Mouse (Mus musculus): ENCODE data around the gene Mcur1. TPM values are rescaled to one million over a fixed set of nuclear protein-coding genes. Genes with fewer than 3 reads are reported as not detected.

Mcur1 gene
- total RNA-seq, 1 experiment, result 2.0 TPM

GRCm38 (mm10) chr13:43512736-43513135, 47.3 kb downstream of the Mcur1 start:
- Histone ChIP-seq H3K36me3 (ENCODE audit: control insufficient read depth, insufficient read depth, low read length, poor library complexity, severe bottlenecking) (no peaks in the 10 kb centered on the region), H3K4me3 (ENCODE audit: insufficient read depth in 1 of 2, low read depth in 1 of 2, low read length in 2 of 2, poor library complexity in 1 of 2, severe bottlenecking in 1 of 2) (no peak overlapping the region), H3K27ac (ENCODE audit: insufficient read depth, low read depth, low read length, poor library complexity, severe bottlenecking) (no peak overlapping the region), H3K9me3 (ENCODE audit: control insufficient read depth, insufficient read depth, low read depth, low read length) (no peaks in the 10 kb centered on the region), H3K9ac (ENCODE audit: insufficient read depth, low read depth, low read length, poor library complexity, severe bottlenecking) (no peak overlapping the region), H3K4me1 (ENCODE audit: control insufficient read depth in 2 of 2, insufficient read depth in 2 of 2, low read length in 2 of 2, poor library complexity in 1 of 2) (peaks cover 1 to 7% of the 10 kb centered on the region in 2 experiments; a peak in 2 of 4 replicates)
- in situ Hi-C loops (cut with MboI; ENCODE audit: low sequenced_read_pairs in 2 of 2, unreplicated experiment in 2 of 2), result no loop called here
- no peak for DNase-seq (ENCODE audit: low read depth, low spot score)
- no peak for TF ChIP-seq ZC3H11A (IDR thresholded peaks at IDR 0.05; ENCODE audit: borderline replicate concordance, low read depth, low read length)
- no peak for TF ChIP-seq HCFC1 (IDR thresholded peaks at IDR 0.05; ENCODE audit: borderline replicate concordance, insufficient read depth, low read length)
- TF ChIP-seq ZNF384 (IDR thresholded peaks at IDR 0.05; ENCODE audit: low read depth, low read length), result no peak
- TF ChIP-seq CHD2 (IDR thresholded peaks at IDR 0.05; ENCODE audit: low read depth, low read length), result no peak
- TF ChIP-seq MAFK (IDR thresholded peaks at IDR 0.05; ENCODE audit: insufficient read depth, low read depth, low read length), result no peak

DNA sequence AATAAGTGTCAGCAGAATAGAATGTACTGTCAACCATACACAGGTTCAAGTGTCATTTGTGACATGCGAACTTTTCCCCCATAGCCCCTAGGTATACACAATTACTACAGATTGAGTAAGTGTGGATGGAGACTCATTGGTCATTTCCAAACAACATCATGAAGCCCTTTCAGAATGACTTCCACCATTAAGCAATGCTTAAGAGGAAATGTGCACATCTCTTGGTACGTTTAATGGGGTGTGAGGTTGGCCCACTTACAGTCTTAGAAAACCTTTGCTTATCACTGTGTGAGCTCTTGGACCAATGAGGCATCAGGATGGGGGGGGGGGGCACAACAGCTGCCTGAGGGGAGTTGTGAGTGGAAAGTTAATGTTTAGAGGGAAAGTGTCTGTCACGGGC, 54.2 kb downstream of the Mcur1 start:
- TF ChIP-seq MAFK (IDR thresholded peaks at IDR 0.05; ENCODE audit: insufficient read depth, low read depth, low read length) (no peak), CHD2 (IDR thresholded peaks at IDR 0.05; ENCODE audit: low read depth, low read length) (no peak), HCFC1 (IDR thresholded peaks at IDR 0.05; ENCODE audit: borderline replicate concordance, insufficient read depth, low read length) (no peak)
- H3K9me3 ChIP-seq (ENCODE audit: control insufficient read depth, insufficient read depth, low read depth, low read length), result no peaks in the 10 kb centered on the region
- peaks cover under 1 to 5% of the 10 kb centered on the region in 2 experiments; a peak in 3 of 4 replicates for H3K4me1 ChIP-seq (ENCODE audit: control insufficient read depth in 2 of 2, insufficient read depth in 2 of 2, low read length in 2 of 2, poor library complexity in 1 of 2)
- in situ Hi-C loops (cut with MboI; ENCODE audit: low sequenced_read_pairs in 2 of 2, unreplicated experiment in 2 of 2), result no loop called here
- no peak overlapping the region for H3K9ac ChIP-seq (ENCODE audit: insufficient read depth, low read depth, low read length, poor library complexity, severe bottlenecking)
- no peaks in the 10 kb centered on the region for H3K36me3 ChIP-seq (ENCODE audit: control insufficient read depth, insufficient read depth, low read length, poor library complexity, severe bottlenecking)
- DNase-seq (ENCODE audit: low read depth, low spot score), result no peak
- no peak overlapping the region for H3K27ac ChIP-seq (ENCODE audit: insufficient read depth, low read depth, low read length, poor library complexity, severe bottlenecking)
- H3K4me3 ChIP-seq (ENCODE audit: insufficient read depth in 1 of 2, low read depth in 1 of 2, low read length in 2 of 2, poor library complexity in 1 of 2, severe bottlenecking in 1 of 2), result no peak overlapping the region

- TF ChIP-seq ZC3H11A (IDR thresholded peaks at IDR 0.05; ENCODE audit: borderline replicate concordance, low read depth, low read length) (no peak), CHD2 (IDR thresholded peaks at IDR 0.05; ENCODE audit: low read depth, low read length) (no peak), HCFC1 (IDR thresholded peaks at IDR 0.05; ENCODE audit: borderline replicate concordance, insufficient read depth, low read length) (no peak), ZNF384 (IDR thresholded peaks at IDR 0.05; ENCODE audit: low read depth, low read length) (no peak), MAFK (IDR thresholded peaks at IDR 0.05; ENCODE audit: insufficient read depth, low read depth, low read length) (no peak)
- no peak for DNase-seq (ENCODE audit: low read depth, low spot score)
- Histone ChIP-seq H3K9ac (ENCODE audit: insufficient read depth, low read depth, low read length, poor library complexity, severe bottlenecking) (peak overlapping the region; percentile 67), H3K4me3 (ENCODE audit: insufficient read depth in 1 of 2, low read depth in 1 of 2, low read length in 2 of 2, poor library complexity in 1 of 2, severe bottlenecking in 1 of 2) (peak overlapping the region; percentile 35 to 44; a peak in 2 of 4 replicates), H3K36me3 (ENCODE audit: control insufficient read depth, insufficient read depth, low read length, poor library complexity, severe bottlenecking) (no peaks in the 10 kb centered on the region), H3K4me1 (ENCODE audit: control insufficient read depth in 2 of 2, insufficient read depth in 2 of 2, low read length in 2 of 2, poor library complexity in 1 of 2) (peaks cover 7 to 8% of the 10 kb centered on the region in 2 experiments; a peak in 3 of 4 replicates), H3K27ac (ENCODE audit: insufficient read depth, low read depth, low read length, poor library complexity, severe bottlenecking) (no peak overlapping the region), H3K9me3 (ENCODE audit: control insufficient read depth, insufficient read depth, low read depth, low read length) (no peaks in the 10 kb centered on the region)
- in situ Hi-C loops (cut with MboI; ENCODE audit: low sequenced_read_pairs in 2 of 2, unreplicated experiment in 2 of 2), result no loop called here
These were observed 56.6 kb downstream of the Mcur1 start for GRCm38 (mm10) chr13:43503395-43503850.

- Histone ChIP-seq H3K27ac (ENCODE audit: insufficient read depth, low read depth, low read length, poor library complexity, severe bottlenecking) (no peak overlapping the region), H3K4me3 (ENCODE audit: insufficient read depth in 1 of 2, low read depth in 1 of 2, low read length in 2 of 2, poor library complexity in 1 of 2, severe bottlenecking in 1 of 2) (no peak overlapping the region), H3K9ac (ENCODE audit: insufficient read depth, low read depth, low read length, poor library complexity, severe bottlenecking) (no peak overlapping the region; the same call in 1 of the 2 replicates), H3K4me1 (ENCODE audit: control insufficient read depth in 2 of 2, insufficient read depth in 2 of 2, low read length in 2 of 2, poor library complexity in 1 of 2) (peaks cover 7 to 11% of the 10 kb centered on the region in 2 experiments; a peak in 3 of 4 replicates), H3K36me3 (ENCODE audit: control insufficient read depth, insufficient read depth, low read length, poor library complexity, severe bottlenecking) (no peaks in the 10 kb centered on the region), H3K9me3 (ENCODE audit: control insufficient read depth, insufficient read depth, low read depth, low read length) (no peaks in the 10 kb centered on the region)
- DNase-seq (ENCODE audit: low read depth, low spot score), result no peak
- in situ Hi-C loops (cut with MboI; ENCODE audit: low sequenced_read_pairs in 2 of 2, unreplicated experiment in 2 of 2), result no loop called here
- TF ChIP-seq ZNF384 (IDR thresholded peaks at IDR 0.05; ENCODE audit: low read depth, low read length) (no peak), ZC3H11A (IDR thresholded peaks at IDR 0.05; ENCODE audit: borderline replicate concordance, low read depth, low read length) (no peak), MAFK (IDR thresholded peaks at IDR 0.05; ENCODE audit: insufficient read depth, low read depth, low read length) (no peak), HCFC1 (IDR thresholded peaks at IDR 0.05; ENCODE audit: borderline replicate concordance, insufficient read depth, low read length) (no peak), CHD2 (IDR thresholded peaks at IDR 0.05; ENCODE audit: low read depth, low read length) (no peak)
These were observed 58.4 kb downstream of the Mcur1 start for GRCm38 (mm10) chr13:43501601-43502000.

GRCm38 (mm10) chr13:43500483-43500850, 59.5 kb downstream of the Mcur1 start:
- in situ Hi-C loops (cut with MboI; ENCODE audit: low sequenced_read_pairs in 2 of 2, unreplicated experiment in 2 of 2), result no loop called here
- Histone ChIP-seq H3K36me3 (ENCODE audit: control insufficient read depth, insufficient read depth, low read length, poor library complexity, severe bottlenecking) (no peaks in the 10 kb centered on the region), H3K4me1 (ENCODE audit: control insufficient read depth in 2 of 2, insufficient read depth in 2 of 2, low read length in 2 of 2, poor library complexity in 1 of 2) (peaks cover 7 to 11% of the 10 kb centered on the region in 2 experiments; a peak in 3 of 4 replicates), H3K9ac (ENCODE audit: insufficient read depth, low read depth, low read length, poor library complexity, severe bottlenecking) (no peak overlapping the region), H3K4me3 (ENCODE audit: insufficient read depth in 1 of 2, low read depth in 1 of 2, low read length in 2 of 2, poor library complexity in 1 of 2, severe bottlenecking in 1 of 2) (no peak overlapping the region), H3K9me3 (ENCODE audit: control insufficient read depth, insufficient read depth, low read depth, low read length) (no peaks in the 10 kb centered on the region), H3K27ac (ENCODE audit: insufficient read depth, low read depth, low read length, poor library complexity, severe bottlenecking) (no peak overlapping the region)
- DNase-seq (ENCODE audit: low read depth, low spot score), result no peak
- no peak for TF ChIP-seq ZNF384 (IDR thresholded peaks at IDR 0.05; ENCODE audit: low read depth, low read length)
- TF ChIP-seq HCFC1 (IDR thresholded peaks at IDR 0.05; ENCODE audit: borderline replicate concordance, insufficient read depth, low read length), result no peak
- no peak for TF ChIP-seq ZC3H11A (IDR thresholded peaks at IDR 0.05; ENCODE audit: borderline replicate concordance, low read depth, low read length)
- no peak for TF ChIP-seq MAFK (IDR thresholded peaks at IDR 0.05; ENCODE audit: insufficient read depth, low read depth, low read length)
- no peak for TF ChIP-seq CHD2 (IDR thresholded peaks at IDR 0.05; ENCODE audit: low read depth, low read length)

Measured in ES-E14 (cell line).